Mouse (Mus musculus) liver, postnatal 0 days (tissue): ENCODE measurements around the gene Ssu72. TPM values are rescaled to one million over a fixed set of nuclear protein-coding genes. Genes with fewer than 3 reads are reported as not detected.
"Not testable (repeated sequence)": the region's sequence is repeated elsewhere in the genome, so short reads cannot be mapped to it uniquely, and the experiment has no call there.

Experiments used
- ATAC-seq: fragments of 200-750 bp; cut with Nextera tagmentation; 2 replicates; pipeline ENCODE4 v1.8.0; 2017; ENCODE audit warnings: mild to moderate bottlenecking, moderate library complexity
- DNase-seq: peaks from one replicate; pipeline ENCODE4 v3.0.0-alpha.2; 2016
- H3K27ac ChIP-seq: fragments of 300-500 bp; sonication (generic); 2 replicates; pipeline ENCODE4 v1.5.1; 2014; ENCODE audit warnings: antibody characterized with exemption, moderate library complexity, mild to moderate bottlenecking, low read depth
- H3K27me3 ChIP-seq: fragments of 300-500 bp; sonication (generic); 2 replicates; pipeline ENCODE4 v1.6.1; 2014; ENCODE audit warnings: low read length, control low read depth, mixed read lengths; ENCODE audit not compliant: insufficient read depth
- H3K36me3 ChIP-seq: fragments of 300-500 bp; sonication (generic); replicated peaks from 2 replicates; pipeline ENCODE4 v1.6.1; 2014; ENCODE audit warnings: mild to moderate bottlenecking, control low read depth, low read length, moderate library complexity, mixed read lengths; ENCODE audit not compliant: insufficient read depth
- H3K4me1 ChIP-seq: fragments of 300-500 bp; sonication (generic); 2 replicates; pipeline ENCODE4 v1.6.1; 2014; ENCODE audit warnings: antibody characterized with exemption, mild to moderate bottlenecking, control low read depth; ENCODE audit not compliant: insufficient read depth
- H3K4me2 ChIP-seq: fragments of 300-500 bp; sonication (generic); 2 replicates; pipeline ENCODE4 v1.6.1; 2014; ENCODE audit warnings: low read depth, mild to moderate bottlenecking, low read length, moderate library complexity, mixed read lengths
- H3K4me3 ChIP-seq: fragments of 300-500 bp; sonication (generic); 2 replicates; pipeline ENCODE4 v1.5.1; 2014; ENCODE audit warnings: low read depth, low read length
- H3K9ac ChIP-seq: fragments of 300-500 bp; sonication (generic); replicated peaks from 2 replicates; pipeline ENCODE4 v1.6.1; 2014; ENCODE audit warnings: mild to moderate bottlenecking, moderate library complexity
- H3K9me3 ChIP-seq: fragments of 300-500 bp; sonication (generic); 2 replicates; pipeline ENCODE4 v1.6.1; 2016; ENCODE audit warnings: mild to moderate bottlenecking, control low read depth, low read length, mixed read lengths
- CTCF ChIP-seq: sonication (generic); IDR thresholded peaks from 2 replicates; pipeline ENCODE4 v1.5.1; 2016; ENCODE audit warnings: antibody characterized with exemption, low read depth
- EP300 ChIP-seq: IDR thresholded peaks from 2 replicates; pipeline ENCODE4 v1.6.1; 2016; ENCODE audit warnings: antibody characterized with exemption, low read depth, mild to moderate bottlenecking
- WGBS: fragments of 180-500 bp; shearing (Covaris S2); extraction: QIAGEN DNeasy Blood & Tissue Kit; methylation state at CpG from one replicate; pipeline ENCODE4 v1.1.7; 2014; ENCODE audit not compliant: insufficient replicate concordance; 5-methylcytosine and 5-hydroxymethylcytosine counted together
- polyA plus RNA-seq: library from polyadenylated mRNA; unstranded; fragments of >200 nt; fragmentation: Nextera tagmentation; extraction: Ambion mirVana; gene quantifications from 2 replicates; pipeline ENCODE4 v1.2.1, GENCODE M21; 2015

Gene Ssu72
- polyA plus RNA-seq, 1 experiment from 2014 or later: 66.6 TPM

DNA sequence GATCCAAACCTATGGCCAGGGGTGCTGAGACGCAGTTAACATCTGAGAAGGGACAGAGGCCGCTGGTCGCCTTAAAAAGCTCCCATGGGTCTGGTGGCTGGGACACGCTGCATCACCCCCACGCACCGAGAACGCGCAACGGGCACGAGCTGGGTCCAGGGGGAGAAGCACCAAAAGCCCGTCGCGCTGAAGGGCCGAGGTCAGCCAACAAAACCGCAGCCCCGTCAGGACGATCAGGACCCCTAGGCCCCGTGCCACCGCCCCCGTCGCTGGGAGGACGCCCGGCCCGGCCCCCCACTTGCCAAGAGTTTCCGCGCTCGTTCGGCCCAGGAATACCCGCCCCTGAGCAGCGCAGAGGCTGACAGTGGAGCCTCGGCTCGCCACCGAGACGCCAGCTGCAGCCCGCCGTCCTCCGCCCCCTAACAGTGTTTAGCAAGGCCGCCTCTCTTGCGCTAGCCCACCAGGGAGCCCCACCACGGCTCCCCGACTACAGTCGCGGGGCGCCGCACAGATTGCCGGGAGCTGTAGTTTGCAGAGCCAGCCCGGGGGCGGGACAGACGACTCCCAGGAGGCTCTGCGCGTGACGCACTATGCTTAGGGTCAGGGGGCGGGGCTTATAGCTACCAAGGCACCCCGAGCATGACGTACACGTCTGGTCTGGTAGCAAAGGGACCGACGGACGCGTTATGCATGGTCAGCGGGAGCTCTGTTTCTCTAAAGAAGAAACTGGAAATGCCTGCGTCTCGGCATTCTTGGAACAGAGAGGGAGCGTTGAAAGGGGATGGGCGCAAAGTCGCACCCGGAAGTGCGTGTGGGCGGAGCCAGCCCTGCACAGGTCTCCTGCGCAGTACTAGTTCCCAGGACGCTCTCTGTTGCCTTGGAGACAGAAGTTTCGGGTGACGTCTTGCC is 35.7 kb upstream of the Ssu72 start, which contains the start of gene Mib2:
Gene Mib2 (minus strand): TSS at position 510 of the 909 bp plus-strand sequence.
- Histone ChIP-seq H3K27ac (peak within 1 kb of the TSS; percentile 80), H3K4me2 (peak within 1 kb of the TSS; percentile 89), H3K9me3 (no peaks in the 10 kb centered on the region), H3K4me1 (peaks cover 9% of the 10 kb centered on the region), H3K9ac (peak within 1 kb of the TSS; percentile 88), H3K27me3 (0 out of 2 replicates have a peak, but pooled peaks cover 2% of the 10 kb centered on the region), H3K36me3 (0 out of 2 replicates have a peak, but pooled peaks cover 5% of the 10 kb centered on the region), H3K4me3 (peak within 1 kb of the TSS; percentile 100)
- TF ChIP-seq EP300: no peak
- no peak for TF ChIP-seq CTCF
- DNase-seq (peak; percentile 97), ATAC-seq (peak; percentile 99)
- WGBS: 2% methylated on average over 73 of the region's 73 CpGs

DNA sequence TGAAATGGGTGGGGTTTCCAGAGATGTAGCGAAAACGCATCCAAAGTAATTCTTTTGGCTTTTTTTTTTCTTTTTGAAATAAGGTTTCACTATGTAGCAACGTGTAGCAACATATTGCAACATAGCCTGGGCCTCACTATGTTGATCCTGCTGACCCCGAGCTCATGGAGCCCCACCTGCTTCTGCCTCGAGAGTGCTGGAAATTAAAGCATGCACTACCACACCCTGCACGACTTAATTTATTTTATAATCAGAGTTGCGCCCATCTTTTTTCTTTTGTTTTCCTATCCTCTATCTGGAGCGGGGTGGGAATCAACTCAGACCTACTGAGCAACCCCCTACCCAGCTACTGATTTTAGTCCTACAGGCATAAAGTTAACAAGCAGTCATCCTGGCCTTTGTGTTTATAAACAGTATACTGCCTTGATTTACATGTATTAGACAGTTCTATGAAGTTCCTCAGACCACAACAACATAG is 35.0 kb upstream of the Ssu72 start:
- Histone ChIP-seq H3K27ac (no peak overlapping the region), H3K27me3 (0 out of 2 replicates have a peak, but pooled peaks cover 2% of the 10 kb centered on the region), H3K4me3 (peak overlapping the region; percentile 100), H3K4me1 (peaks cover 9% of the 10 kb centered on the region), H3K9me3 (no peaks in the 10 kb centered on the region), H3K4me2 (peak overlapping the region; percentile 89), H3K9ac (peak overlapping the region; percentile 88; the same call in 1 of the 2 replicates), H3K36me3 (0 out of 2 replicates have a peak, but pooled peaks cover 5% of the 10 kb centered on the region)
- TF ChIP-seq EP300 (no peak), CTCF (no peak)
- WGBS: 2% methylated on average over 8 of the region's 8 CpGs
- DNase-seq (no peak), ATAC-seq (peak; percentile 2; the same call in 1 of the 2 replicates)

DNA sequence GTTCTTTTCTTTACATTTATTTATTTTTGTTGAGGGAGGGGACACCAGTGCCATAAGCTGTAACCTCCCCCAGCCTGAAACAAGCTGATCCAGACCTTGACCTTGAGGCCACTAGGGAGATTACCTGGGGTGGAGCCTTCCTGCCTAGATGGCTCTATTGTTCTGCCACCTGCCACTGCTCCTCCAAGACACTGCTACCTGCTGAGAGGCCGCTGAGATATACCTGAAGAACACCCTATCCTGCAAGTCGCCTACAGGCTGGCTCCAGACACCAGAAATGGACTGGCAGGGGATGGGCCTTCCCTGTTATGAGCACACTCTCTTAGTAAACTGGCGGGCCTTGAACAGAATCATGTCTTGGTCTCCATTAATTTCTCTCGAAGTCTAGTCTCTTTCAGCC is 34.4 kb upstream of the Ssu72 start:
- ATAC-seq: not testable (repeated sequence)
- WGBS: 70% methylated on average over 4 of the region's 4 CpGs

DNA sequence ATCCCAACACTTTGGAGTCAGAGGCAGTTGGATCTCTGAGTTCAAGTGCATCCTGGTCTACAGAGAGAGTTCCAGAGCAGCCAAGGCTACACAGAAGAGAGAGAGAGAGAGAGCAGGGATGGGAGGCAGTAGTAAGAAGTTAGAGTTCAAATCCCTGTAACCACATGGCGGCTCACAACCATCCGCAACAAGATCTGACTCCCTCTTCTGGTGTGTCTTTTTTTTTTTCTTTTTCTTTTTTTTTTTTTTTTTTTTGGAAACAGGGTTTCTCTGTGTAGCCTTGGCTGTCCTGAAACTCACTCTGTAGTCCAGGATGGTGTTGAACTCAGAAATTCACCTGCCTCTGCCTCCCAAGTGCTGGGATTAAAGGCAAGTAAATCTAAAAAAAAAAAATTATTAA is 32.5 kb upstream of the Ssu72 start:
- Histone ChIP-seq H3K4me2 (no peak overlapping the region), H3K27ac (no peak overlapping the region), H3K9ac (no peak overlapping the region), H3K9me3 (no peaks in the 10 kb centered on the region), H3K4me1 (peaks cover 9% of the 10 kb centered on the region), H3K27me3 (0 out of 2 replicates have a peak, but pooled peaks cover 2% of the 10 kb centered on the region), H3K4me3 (no peak overlapping the region), H3K36me3 (no peaks in the 10 kb centered on the region)
- DNase-seq (no peak), ATAC-seq (no peak)
- WGBS: 56% methylated on average over 2 of the region's 2 CpGs
- TF ChIP-seq CTCF (no peak), EP300 (no peak)

More for the DNA sequence above, 34.4 kb upstream of the Ssu72 start:
- not testable (repeated sequence) for H3K27me3 ChIP-seq, H3K4me2 ChIP-seq, H3K9me3 ChIP-seq, H3K36me3 ChIP-seq, H3K4me1 ChIP-seq, H3K4me3 ChIP-seq, H3K9ac ChIP-seq, H3K27ac ChIP-seq, DNase-seq

DNA sequence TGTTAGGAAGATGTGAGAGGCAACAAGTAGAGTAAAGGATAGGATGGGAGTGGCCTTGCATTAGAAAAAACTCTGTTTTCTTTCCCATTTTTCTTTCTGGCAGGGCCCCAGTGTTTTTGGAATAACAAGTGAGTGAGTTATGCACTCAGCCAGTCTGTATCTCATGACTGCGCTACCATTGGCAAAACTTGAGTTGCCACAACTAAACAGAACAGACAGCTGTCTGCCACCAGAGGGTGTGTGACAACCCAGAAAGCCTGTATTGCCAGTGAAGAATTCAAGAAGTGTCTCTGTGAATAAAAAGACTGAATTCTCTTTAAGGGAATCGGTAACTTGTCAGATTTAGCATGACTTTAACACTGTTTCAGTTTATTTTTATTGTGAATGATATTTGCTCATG is 28.6 kb upstream of the Ssu72 start:
- WGBS: 68% methylated on average over 2 of the region's 2 CpGs
- 0 out of 2 replicates have a peak, but pooled peaks cover 2% of the 10 kb centered on the region for H3K27me3 ChIP-seq
- no peak overlapping the region for H3K9ac ChIP-seq
- H3K4me2 ChIP-seq: no peak overlapping the region
- no peaks in the 10 kb centered on the region for H3K36me3 ChIP-seq
- peak; percentile 49 for TF ChIP-seq CTCF
- no peak for TF ChIP-seq EP300
- H3K4me3 ChIP-seq: no peak overlapping the region
- no peaks in the 10 kb centered on the region for H3K4me1 ChIP-seq
- H3K27ac ChIP-seq: no peak overlapping the region
- H3K9me3 ChIP-seq: no peaks in the 10 kb centered on the region
- ATAC-seq (no peak), DNase-seq (no peak)

DNA sequence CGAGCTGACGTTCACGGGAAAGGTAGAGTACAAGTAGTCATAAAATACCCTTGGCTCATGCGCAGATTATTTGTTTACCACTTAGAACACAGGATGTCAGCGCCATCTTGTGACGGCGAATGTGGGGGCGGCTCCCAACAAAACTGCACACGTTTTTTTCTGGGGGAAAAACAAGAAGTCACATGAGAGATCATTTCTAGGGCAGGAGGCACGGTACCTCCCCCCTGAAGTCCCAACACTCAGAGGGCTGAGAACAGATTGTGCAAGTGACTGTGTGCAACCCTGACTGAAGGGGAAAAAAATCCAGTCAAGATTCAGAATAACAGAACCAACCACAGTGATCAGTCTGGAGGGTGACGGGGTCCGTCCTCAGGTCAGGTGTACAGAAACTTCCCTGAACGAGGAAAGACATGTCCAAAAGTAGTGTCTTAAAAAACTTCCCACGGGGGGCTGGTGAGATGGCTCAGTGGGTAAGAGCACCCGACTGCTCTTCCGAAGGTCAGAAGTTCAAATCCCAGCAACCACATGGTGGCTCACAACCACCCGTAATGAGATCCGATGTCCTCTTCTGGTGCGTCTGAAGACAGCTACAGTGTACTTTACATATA is 20.8 kb upstream of the Ssu72 start:
- not testable (repeated sequence) for DNase-seq, H3K4me3 ChIP-seq, H3K27me3 ChIP-seq, H3K9ac ChIP-seq, H3K9me3 ChIP-seq, H3K36me3 ChIP-seq, H3K4me2 ChIP-seq, H3K27ac ChIP-seq, H3K4me1 ChIP-seq, ATAC-seq
- 73% methylated on average over 15 of the region's 19 CpGs for WGBS

DNA sequence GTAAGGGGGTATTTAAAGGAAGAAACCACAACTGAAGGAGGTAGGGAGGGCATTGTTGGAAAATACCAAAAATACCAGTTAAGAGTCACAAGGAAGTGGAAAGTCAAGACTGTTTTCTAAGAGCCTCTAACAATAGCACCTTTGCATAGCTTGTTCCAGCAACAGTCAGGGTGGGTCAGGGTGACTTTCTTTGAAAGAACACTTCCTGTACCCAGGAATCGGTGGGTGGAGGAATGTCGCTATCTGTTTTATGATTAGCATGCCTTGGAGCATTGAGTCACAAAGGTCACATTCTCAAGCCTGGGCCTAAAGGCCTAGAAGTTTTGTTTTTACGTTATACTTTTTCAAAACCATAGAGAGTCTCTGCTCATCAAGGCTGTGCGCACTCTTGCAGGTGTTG is 16.8 kb upstream of the Ssu72 start:
- not testable (repeated sequence) for DNase-seq, H3K4me1 ChIP-seq, H3K27ac ChIP-seq, H3K4me3 ChIP-seq, H3K4me2 ChIP-seq, H3K36me3 ChIP-seq, H3K27me3 ChIP-seq, H3K9ac ChIP-seq, ATAC-seq, H3K9me3 ChIP-seq
- 77% methylated on average over 4 of the region's 4 CpGs for WGBS
